Mouse (Mus musculus): ENCODE data around the gene Tgfa. TPM values are rescaled to one million over a fixed set of nuclear protein-coding genes. Genes with fewer than 3 reads are reported as not detected.

Gene Tgfa
- total RNA-seq, 2 experiments from 2014 or later: 1.5 to 2.1 TPM

DNA sequence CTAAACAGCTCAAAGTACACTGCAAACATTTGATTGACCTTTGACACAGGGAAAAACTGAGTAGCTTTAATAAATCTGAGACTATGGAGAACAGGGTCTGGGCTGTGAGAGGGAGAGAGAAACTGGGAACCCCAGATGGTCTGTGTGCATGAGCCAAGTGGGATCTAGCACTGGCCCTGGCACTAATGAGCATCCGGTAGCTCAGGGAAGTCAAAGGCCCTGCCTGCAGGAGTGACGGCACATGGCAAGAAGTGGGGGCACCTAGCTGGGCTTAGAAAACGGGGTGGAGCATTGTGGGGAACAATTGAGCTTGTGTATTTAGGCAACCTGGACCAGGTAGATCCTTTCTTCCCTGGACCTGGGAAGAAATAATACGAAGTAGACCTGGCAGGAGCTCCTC is 25.1 kb downstream of the Tgfa start:
- intact Hi-C loops (cut with DNase I): no loop called here
- DNase-seq: no peak

DNA sequence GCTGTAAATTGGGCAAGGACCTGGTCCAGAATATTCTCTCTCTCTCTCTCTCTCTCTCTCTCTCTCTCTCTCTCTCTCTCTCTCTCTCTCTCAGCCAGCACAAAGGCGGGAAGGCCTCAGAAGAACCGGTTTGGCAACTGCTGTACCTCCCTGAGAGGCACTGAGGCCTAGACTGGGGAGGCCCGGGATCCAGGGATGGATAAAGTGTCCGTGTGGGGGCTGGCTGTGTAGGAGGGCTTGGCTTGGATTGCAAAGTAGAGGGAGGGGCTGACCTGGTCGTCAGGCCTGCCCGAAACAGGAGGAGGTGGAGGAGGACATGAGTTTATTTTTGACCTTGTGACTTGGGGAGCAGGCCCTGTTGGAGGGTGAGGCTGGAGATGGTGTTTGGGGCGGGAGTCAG is 27.4 kb downstream of the Tgfa start:
- intact Hi-C loops (cut with DNase I): no loop called here
- DNase-seq: no peak

DNA sequence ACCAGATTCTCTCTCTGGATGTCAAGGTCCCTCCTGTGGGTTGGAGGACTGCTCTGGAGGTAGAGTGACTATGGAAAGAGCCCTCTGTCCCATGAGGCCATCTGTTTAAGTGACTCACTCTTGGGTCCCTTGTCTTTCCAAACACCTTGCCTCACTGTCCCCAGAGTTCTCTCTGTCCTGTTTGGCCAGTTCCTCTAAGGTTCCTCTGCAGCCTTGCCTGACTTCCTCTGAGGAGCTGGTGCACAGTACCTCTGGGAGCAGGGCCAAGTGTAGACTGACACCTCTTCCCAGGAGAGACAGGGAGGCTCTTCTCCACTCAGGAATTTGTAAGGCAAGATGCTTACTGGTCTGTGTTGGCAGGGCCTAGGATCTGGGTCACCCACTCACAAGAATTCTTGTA is 30.6 kb downstream of the Tgfa start:
- DNase-seq: no peak
- intact Hi-C loops (cut with DNase I): no loop called here

DNA sequence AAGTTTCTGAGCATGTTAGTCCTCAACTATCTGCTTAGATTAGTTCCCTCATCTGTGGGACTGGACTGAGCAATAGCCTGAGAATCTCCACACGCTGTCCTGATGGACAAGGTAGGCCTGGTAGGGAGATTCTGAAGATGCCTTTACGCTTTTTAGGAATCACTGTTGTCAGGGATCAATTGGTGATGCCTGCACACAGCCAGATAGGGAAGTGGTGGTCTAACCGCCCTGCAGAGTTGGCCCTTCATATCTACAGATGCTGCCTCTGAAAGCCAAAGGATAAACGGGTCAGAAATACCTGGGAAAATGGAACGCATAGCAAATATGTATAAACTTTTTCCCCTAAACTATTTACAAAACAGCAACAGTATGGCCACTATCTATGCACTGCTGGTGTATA is 37.3 kb downstream of the Tgfa start:
- intact Hi-C loops (cut with DNase I): no loop called here

DNA sequence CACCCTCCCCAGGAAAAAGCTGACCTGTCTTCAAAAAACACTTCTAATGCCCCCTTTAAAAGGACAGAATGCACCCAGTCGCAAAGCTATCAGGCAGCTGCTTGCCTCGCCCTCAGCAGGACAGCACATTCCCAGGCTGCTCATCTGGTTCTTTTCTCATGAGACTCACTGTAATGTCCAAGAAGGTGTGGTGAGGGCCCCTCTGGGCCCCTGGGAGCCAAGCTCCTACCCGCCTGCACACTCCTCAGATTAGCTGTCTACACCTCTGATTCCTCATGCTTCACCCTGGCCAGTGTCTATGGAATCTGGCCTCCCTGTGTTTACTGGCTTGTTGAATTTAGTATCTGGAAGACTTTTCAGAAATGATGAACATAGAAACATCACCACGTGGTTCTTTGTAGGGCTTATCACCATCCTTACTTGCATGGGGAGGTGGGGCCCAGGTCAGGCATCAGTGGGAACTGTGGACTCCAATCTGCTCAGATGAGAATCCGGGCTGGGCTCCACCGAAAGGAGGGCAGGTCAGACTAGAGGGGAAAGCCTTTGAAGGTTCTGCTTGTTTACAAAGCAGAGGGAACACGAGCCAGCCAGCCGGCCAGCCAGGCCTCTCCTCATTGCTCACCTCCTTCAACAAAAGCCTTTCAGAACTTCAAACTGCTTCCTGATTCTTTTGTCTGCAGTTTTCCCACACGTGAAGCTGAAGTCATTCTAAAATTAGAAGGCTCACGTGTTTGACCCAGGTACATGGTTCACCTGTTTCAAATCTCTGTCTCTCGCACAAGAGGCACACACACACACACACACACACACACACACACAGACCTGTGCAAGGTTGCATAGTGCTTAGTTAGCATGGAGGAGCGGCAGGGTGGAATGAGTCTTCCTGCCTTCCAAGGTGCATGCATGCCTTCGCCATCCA is 38.7 kb downstream of the Tgfa start:
- intact Hi-C loops (cut with DNase I): no loop called here
- DNase-seq: no peak

More for the DNA sequence above, 37.3 kb downstream of the Tgfa start:
- DNase-seq: no peak

DNA sequence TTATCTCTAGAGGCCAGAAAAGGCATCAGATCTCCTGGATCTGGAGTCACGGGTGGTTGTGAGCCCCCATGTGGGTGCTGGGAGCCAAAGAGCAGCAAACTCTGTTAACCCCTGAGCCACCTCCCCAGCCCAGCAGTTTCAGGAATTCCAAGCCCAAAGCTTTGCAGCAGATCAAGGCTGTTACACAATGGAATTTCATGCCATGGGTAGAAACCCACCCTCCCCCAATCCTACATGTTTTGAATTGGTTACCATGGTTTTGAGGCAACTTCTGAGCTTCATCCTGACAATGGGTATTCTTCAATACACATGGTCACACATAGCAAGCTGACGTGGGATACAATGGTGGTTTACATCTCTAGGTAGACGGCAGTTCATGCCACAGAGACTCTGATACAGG is 49.8 kb downstream of the Tgfa start:
- DNase-seq: no peak
- intact Hi-C loops (cut with DNase I): no loop called here

DNA sequence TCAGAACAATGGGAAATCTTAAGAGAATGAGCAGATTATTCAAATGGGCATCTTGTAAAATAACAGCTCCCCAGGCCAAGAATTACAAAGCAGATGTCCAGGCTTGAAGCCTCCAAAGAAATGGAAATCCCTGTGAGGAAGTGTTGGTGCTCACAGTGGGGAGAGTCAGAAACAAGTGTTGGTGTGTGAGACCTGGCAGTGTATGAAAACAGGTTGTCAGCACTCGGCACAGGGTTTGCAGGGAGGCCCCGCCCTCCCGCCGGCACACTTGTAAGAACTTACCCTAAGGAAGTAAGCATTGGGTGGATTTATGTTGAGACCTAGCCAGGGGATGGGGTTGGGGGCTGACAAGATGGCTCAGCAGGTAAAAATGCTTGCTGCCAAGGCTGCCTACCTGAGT is 50.9 kb downstream of the Tgfa start:
- no peak for DNase-seq
- intact Hi-C loops (cut with DNase I): no loop called here

DNA sequence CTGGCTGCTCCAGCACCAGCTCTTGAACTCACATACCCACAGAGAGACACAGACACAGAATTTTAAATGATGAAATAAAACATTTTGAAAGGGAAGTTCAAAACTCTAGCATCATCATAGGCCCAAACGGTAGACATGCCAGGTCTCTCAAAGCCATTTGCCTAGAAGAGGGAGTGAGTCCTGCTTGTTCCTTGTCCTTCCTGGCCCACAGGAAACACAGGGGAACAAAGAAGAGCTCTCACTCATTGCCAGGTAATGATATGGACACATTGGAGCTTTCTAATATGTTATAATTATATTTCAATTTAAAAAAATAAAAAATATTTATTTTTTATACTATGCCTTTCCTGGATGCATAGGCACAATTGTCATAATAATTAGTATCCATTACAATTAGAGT is 53.5 kb downstream of the Tgfa start:
- DNase-seq: no peak
- intact Hi-C loops (cut with DNase I): no loop called here

DNA sequence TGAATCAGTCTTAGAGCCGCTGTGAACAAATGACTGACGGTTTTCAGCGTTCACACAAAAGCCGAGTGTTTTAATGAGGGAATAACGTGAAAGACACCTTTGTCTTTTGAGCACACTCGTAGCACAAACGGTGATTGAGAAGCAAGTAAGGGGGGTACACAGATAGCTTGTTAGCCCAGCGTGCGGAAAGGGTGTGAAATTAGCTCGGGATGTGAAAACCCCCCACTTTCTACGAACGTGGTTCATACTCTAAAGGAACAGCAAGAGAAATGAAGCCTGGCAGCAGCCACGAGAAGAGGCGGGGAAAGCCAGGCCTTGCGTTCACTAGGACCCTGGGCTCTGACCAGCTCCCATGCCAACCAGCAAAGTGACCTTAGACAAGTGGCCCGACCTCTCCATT is 54.0 kb downstream of the Tgfa start:
- intact Hi-C loops (cut with DNase I): no loop called here
- DNase-seq: no peak

DNA sequence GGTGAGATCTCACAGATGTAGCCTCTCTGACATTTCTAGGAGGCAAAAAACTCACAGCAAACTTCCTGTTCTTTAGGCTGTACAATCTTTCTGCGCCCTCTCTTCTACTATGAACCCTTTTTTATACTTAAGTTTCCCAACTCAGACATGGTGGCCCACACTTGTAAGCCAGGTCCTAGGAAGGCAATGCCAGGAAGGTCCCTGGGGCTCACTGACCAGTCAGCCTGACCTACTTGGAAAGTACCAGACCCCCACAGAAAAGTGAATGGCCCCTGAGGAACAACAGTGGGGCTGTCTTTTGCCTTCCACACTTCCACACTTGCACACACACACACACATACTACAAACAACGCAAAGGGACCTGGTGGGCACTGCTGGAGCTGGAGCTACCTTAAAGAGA is 55.2 kb downstream of the Tgfa start:
- no peak for DNase-seq
- intact Hi-C loops (cut with DNase I): no loop called here

DNA sequence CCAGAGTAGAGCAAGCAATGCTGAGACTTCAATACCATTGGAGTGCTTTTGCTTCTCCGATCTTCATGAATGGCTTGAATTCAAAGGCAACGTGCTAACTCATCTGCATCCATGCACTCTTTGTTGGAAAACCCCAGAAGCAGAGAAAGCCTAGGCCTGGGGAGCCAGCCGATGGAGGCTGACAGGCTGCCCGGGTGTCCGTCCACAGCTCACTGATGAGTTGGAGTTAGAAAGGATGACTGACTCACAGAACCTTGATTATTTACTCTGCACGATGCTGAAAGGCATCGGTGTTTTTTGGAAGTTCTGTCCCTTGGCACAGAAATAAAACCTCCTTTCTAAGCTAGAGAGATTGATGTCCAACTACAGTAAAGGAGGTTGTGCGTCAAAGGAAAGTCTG is 55.8 kb downstream of the Tgfa start:
- DNase-seq: no peak
- intact Hi-C loops (cut with DNase I): no loop called here

DNA sequence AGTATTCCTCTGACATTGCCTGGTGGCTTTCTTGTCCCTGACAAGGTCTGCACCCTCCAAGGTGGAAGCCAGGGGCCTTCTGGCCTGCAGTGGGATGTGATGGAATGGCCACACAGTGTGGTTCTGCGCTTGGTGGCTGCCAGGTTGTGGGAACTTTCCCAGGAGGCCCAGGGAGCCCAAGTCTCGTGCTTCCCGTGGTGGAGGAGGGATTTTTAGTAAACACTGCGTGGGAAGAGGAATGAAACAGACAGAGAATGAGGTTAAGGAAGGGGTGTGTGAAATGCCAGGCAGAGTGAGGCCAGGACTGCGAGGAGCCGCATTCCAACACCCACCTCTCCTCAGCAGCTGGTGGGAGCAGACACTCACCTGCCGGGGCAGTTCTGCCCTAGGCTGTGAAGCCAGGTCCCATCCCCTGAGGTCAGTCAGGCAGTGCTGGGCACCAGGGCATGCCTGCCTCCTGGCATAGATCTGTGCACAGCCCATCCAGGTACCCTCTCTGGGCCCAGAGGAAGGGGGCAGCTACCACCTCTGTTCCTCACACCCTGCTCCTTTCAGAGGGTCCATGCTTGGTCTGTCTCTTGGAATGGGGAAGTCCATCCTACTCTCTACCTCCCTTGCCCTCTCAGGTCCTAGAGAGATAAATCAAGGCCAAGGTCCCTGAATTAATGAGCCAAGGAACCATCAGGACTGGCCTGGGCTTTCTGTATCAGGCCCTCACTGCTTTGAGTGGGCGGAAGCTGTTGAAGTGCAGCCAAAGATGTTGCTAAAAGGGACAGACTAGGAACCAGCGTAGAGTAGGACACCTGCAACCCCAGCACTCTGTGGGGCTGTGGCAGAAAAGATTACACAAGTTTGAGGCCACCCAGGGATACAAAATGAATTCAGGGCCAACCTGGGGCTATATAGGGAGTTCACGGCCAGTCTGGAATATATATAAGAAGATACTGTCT is 57.4 kb downstream of the Tgfa start:
- intact Hi-C loops (cut with DNase I): no loop called here
- no peak for DNase-seq

DNA sequence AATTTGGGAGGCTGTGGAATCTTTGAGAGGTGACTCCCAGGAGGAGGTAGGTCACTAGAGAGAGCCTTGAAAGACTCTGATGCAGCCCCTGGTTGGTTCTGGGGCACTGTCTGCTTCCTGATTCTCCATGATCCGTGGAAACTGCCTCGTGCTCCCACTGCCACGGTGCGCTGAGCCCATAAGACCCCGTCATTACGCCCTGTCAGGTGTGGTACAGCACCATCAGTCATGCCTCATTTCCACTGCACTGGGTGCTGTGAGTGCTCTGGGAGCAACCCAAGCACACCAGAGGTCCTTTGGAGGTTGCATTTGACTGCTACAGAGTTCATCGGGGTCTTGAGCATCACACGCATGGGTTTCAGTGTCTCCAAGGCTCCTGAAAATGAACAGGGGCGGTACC is 60.9 kb downstream of the Tgfa start:
- intact Hi-C loops (cut with DNase I): no loop called here
- no peak for DNase-seq

DNA sequence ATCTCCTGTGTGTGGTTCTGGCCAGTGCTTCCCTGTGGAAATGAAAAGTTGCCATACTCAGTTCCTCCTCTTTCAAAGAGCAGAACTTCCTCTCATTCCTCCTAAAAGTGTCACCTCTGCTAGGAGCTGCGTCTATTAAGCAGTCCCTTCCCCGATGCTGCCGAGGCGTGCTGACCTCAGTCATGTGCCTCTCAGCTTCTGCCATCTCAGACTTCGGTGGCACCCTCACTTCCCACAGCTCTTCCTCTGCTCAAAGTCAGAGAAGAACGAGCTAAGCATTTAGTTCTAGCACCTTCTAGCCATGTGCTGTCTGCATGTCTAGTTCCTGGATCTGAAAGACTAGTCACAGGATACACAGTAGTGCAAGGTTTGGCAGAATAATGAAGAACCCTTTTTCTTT is 64.2 kb downstream of the Tgfa start:
- DNase-seq: no peak
- intact Hi-C loops (cut with DNase I): no loop called here

DNA sequence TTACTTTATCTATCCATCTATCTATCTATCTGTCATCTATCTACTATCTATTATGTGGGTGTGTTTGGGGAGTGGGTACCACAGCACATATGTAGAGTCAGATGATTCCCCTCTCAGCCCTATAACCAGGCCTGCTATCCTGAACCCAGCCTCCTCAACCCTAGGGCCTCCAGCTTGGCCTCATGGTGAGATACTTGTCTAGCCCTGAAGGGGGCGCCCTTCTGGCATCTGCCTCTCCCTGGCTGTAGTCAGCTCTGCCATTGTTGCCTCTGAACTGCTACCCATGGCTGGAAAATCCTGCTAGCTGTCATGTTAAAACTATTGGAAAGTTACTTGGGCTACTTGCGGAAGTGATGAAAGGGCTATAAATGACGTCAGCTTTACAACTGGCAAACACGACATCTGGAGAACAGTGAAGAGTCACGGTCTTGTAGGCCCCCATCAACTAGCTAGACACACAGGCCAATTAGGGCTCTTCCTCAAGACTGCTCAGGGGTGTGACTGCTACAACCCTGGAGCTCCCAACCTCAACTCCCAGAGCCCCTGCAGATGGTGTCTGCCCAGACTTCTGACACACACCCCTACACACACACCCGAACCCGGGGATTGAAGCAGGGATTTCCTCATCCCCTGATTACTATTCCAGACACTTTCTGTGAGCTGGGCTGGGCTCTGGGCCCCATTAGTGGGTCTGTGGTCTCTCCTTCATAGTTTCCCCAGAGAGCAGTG is 65.5 kb downstream of the Tgfa start:
- DNase-seq: no peak
- intact Hi-C loops (cut with DNase I): no loop called here

DNA sequence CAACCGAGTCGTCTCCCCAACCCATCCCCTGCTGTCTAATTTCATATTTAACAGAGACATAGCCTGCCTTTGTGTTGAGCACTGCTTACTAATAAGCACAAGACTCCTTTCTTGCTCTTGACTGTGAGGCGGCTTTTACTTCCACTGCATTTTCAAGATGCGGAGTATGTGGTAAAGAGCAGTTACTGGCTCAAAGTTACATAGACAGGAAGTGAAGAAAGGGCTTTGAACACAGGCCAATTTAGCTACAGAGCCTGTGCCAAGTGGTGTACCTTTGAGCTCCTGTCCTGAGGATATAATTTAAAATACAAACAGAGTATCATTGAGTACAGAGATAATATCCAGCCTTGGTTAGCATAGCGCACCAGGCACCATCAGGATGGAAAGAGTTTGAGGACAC is 71.8 kb downstream of the Tgfa start:
- intact Hi-C loops (cut with DNase I): no loop called here
- no peak for DNase-seq

DNA sequence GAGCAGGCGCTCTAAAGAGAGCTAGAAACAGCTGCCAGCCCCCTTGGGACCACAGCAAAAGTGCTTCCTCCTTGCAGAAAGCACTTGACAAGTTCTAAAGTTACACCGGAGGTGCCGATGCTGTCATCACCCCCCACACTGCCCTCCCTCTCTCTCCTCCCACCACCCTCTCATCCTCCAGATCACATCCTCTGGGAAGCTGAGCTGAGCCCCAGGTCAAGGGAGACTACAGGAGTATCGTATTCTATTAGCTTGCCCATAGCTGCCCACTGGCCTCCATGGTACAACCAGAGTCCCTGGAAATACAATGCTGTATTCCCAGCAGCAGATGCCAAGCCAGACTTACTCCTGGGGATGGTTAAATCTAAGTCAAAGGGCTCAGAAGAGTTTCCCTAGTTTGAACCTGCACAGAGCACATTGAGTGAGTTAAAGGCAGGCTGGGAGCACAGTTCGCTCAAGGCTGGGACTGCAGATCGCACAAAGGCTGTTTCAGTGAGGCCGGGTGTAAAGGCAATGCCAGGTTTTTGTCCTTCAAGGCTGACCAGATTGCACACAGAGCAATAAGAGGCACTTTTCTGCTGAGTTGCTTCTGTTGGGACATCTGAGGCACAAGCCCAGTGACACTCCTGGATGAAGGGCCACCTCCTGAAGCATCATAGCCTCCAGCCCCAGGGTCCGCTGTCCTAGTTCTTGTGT is 75.5 kb downstream of the Tgfa start:
- no peak for DNase-seq
- intact Hi-C loops (cut with DNase I): no loop called here

DNA sequence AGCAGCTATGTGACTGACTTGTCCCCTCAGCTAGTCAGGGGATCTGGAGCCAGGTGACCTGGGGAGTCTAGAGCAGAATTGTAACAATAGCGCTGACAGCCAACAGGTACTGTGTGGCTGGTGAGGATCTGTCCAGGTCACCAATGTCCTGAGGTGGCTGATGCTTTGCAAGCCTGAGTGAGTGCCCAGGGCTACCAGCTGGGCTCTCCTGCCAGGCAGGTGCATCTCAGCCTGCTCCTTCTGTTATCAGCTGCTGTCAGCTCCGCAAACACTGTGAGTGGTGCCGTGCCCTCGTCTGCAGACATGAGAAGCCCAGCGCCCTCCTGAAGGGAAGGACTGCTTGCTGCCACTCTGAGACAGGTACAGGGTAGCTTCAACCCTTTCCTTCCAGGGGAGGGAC is 76.1 kb downstream of the Tgfa start:
- intact Hi-C loops (cut with DNase I): no loop called here
- no peak for DNase-seq

DNA sequence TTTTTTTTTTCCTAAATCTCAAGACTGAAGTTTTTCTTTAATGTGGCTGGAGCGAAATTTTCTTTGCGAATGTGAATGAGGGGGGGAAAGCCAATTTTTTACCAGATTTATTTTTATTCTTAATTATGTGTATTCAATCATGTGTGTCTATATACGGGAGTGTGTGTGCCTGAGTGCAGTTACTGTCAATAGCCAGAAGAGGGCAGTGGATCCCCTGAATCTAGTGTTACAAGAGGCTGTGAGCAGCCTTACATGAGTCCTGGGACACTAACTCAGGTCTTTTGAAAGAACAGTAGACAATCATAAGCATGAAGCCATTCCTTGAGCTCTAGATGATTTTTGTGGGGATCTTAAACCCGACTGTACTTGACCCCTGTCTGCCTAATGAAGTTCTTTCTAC is 80.7 kb downstream of the Tgfa start:
- no peak for DNase-seq
- intact Hi-C loops (cut with DNase I): no loop called here

DNA sequence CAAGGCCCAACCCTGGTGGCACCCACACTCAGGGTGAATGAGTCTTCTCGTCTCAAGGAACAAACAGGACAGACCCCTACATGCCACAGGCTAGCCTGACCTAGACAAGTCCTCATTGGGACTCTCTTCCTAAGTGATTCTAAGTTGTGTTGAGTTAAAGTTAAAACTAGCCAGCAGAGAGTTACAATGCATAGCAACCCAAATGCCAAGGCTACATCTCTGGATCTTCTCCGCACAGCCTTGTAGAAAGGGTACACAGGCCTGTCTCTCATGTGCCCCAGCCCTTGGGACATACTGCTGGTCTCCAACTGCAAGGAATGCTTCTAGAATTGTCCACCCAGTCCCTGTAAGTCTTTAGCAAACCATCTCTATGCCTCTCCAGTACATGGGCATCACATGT is 81.8 kb downstream of the Tgfa start:
- intact Hi-C loops (cut with DNase I): no loop called here
- DNase-seq: no peak

DNA sequence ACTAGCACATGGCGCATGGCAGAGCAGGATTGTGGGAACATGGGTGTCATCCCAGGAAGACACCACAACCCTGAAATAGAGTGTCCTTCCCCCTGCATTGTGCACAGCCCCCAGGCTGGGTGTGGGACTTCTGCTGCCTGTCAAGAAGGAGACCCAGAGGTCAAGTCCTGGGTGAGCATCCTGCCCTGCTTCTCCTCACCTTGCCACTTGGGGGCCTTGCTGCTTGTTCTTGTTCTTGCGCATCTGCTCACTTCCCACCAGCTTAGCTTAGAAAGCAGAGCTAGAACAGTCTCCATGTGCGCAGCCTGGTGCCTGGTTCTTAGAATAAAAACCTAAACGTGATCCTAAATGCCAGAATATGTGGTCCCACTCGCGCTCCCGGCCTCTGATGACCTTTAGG is 82.6 kb downstream of the Tgfa start:
- intact Hi-C loops (cut with DNase I): no loop called here
- no peak for DNase-seq
